Mouse (Mus musculus): Measurements from ENCODE around the gene Nrip3.

GRCm38 (mm10) chr7:109751427-109752007 lies 30.3 kb downstream of the Nrip3 start:
- no peak for TF ChIP-seq CTCF (IDR thresholded peaks at IDR 0.05; ENCODE audit: extremely low read depth, insufficient read depth, insufficient read length, insufficient replicate concordance)
- no peak for TF ChIP-seq POLR2A (IDR thresholded peaks at IDR 0.05; ENCODE audit: low read depth, low read length)
